Mouse (Mus musculus): ENCODE data around the gene Zfp385a. TPM values are rescaled to one million over a fixed set of nuclear protein-coding genes. Genes with fewer than 3 reads are reported as not detected.
A peak's percentile ranks its signal among the peaks of the same experiment; 100 is the strongest.

The Zfp385a gene
- 23.2 and 24.8 TPM in 2 replicates for polyA plus RNA-seq (2014; fragmentation: Nextera tagmentation; extraction: Ambion mirVana)

- peak; percentile 65 for ATAC-seq (replicated peaks; ENCODE audit: low FRiP score)
- H3K36me3 ChIP-seq (ENCODE audit: control insufficient read depth, insufficient read depth, low read length), result peaks cover 9% of the 10 kb centered on the region
- no peaks in the 10 kb centered on the region for H3K9me3 ChIP-seq (ENCODE audit: control insufficient read depth, low read length)
- peak; percentile 71 for DNase-seq (ENCODE audit: low spot score)
- peak within 1 kb of the TSS; percentile 90 for H3K4me2 ChIP-seq
- H3K4me1 ChIP-seq (replicated peaks; ENCODE audit: control insufficient read depth, insufficient read depth, low read length), result peaks cover 42% of the 10 kb centered on the region
- WGBS, result 0% methylated on average over 25 of the region's 26 CpGs
- H3K27ac ChIP-seq (ENCODE audit: low read depth, low read length), result peak within 1 kb of the TSS; percentile 66
- peak within 1 kb of the TSS; percentile 66 for H3K4me3 ChIP-seq (ENCODE audit: low read depth, low read length)
- H3K9ac ChIP-seq (ENCODE audit: low read depth, low read length), result peak within 1 kb of the TSS; percentile 58
- H3K27me3 ChIP-seq (replicated peaks; ENCODE audit: control insufficient read depth, insufficient read depth, low read length), result peaks cover 4% of the 10 kb centered on the region; the same call in 1 of the 2 replicates
Measured at GRCm38 (mm10) chr15:103339961-103340337, at the start of gene Zfp385a. Zfp385a (minus strand) TSS chr15:103340093.

GRCm38 (mm10) chr15:103388556-103389145 is 48.8 kb upstream of the Zfp385a start:
- ATAC-seq (replicated peaks; ENCODE audit: low FRiP score), result no peak; the same call in 1 of the 2 replicates
- Histone ChIP-seq H3K36me3 (ENCODE audit: control insufficient read depth, insufficient read depth, low read length) (no peaks in the 10 kb centered on the region), H3K4me3 (ENCODE audit: low read depth, low read length) (no peak overlapping the region), H3K4me2 (no peak overlapping the region), H3K27ac (ENCODE audit: low read depth, low read length) (no peak overlapping the region), H3K9me3 (ENCODE audit: control insufficient read depth, low read length) (no peaks in the 10 kb centered on the region), H3K9ac (ENCODE audit: low read depth, low read length) (no peak overlapping the region), H3K4me1 (replicated peaks; ENCODE audit: control insufficient read depth, insufficient read depth, low read length) (no peaks in the 10 kb centered on the region), H3K27me3 (replicated peaks; ENCODE audit: control insufficient read depth, insufficient read depth, low read length) (no peaks in the 10 kb centered on the region)
- no peak for DNase-seq (ENCODE audit: low spot score)
- 43% methylated on average over 4 of the region's 4 CpGs for WGBS

- Histone ChIP-seq H3K9me3 (ENCODE audit: control insufficient read depth, low read length) (no peaks in the 10 kb centered on the region), H3K4me3 (ENCODE audit: low read depth, low read length) (no peak overlapping the region), H3K9ac (ENCODE audit: low read depth, low read length) (no peak overlapping the region), H3K4me1 (replicated peaks; ENCODE audit: control insufficient read depth, insufficient read depth, low read length) (peaks cover 5% of the 10 kb centered on the region; the same call in 1 of the 2 replicates), H3K27me3 (replicated peaks; ENCODE audit: control insufficient read depth, insufficient read depth, low read length) (no peaks in the 10 kb centered on the region), H3K27ac (ENCODE audit: low read depth, low read length) (no peak overlapping the region), H3K4me2 (no peak overlapping the region), H3K36me3 (ENCODE audit: control insufficient read depth, insufficient read depth, low read length) (no peaks in the 10 kb centered on the region)
- ATAC-seq (replicated peaks; ENCODE audit: low FRiP score) (no peak; the same call in 1 of the 2 replicates), DNase-seq (ENCODE audit: low spot score) (no peak)
- 56% methylated on average over 7 of the region's 7 CpGs for WGBS
Measured at GRCm38 (mm10) chr15:103383771-103384488, 44.0 kb upstream of the Zfp385a start.

GRCm38 (mm10) chr15:103382795-103383406 is 43.0 kb upstream of the Zfp385a start:
- Histone ChIP-seq H3K9me3 (ENCODE audit: control insufficient read depth, low read length) (no peaks in the 10 kb centered on the region), H3K27ac (ENCODE audit: low read depth, low read length) (no peak overlapping the region), H3K9ac (ENCODE audit: low read depth, low read length) (no peak overlapping the region), H3K4me3 (ENCODE audit: low read depth, low read length) (no peak overlapping the region), H3K4me1 (replicated peaks; ENCODE audit: control insufficient read depth, insufficient read depth, low read length) (peaks cover 5% of the 10 kb centered on the region; the same call in 1 of the 2 replicates), H3K27me3 (replicated peaks; ENCODE audit: control insufficient read depth, insufficient read depth, low read length) (no peaks in the 10 kb centered on the region), H3K36me3 (ENCODE audit: control insufficient read depth, insufficient read depth, low read length) (no peaks in the 10 kb centered on the region), H3K4me2 (no peak overlapping the region)
- 23% methylated on average over 5 of the region's 5 CpGs for WGBS
- ATAC-seq (replicated peaks; ENCODE audit: low FRiP score) (0 out of 2 replicates have a peak, but pooled peaks have one; percentile 33), DNase-seq (ENCODE audit: low spot score) (no peak)

GRCm38 (mm10) chr15:103382075-103382474 is 42.2 kb upstream of the Zfp385a start:
- 82% methylated on average over 2 of the region's 2 CpGs for WGBS
- Histone ChIP-seq H3K4me2 (no peak overlapping the region), H3K27me3 (replicated peaks; ENCODE audit: control insufficient read depth, insufficient read depth, low read length) (no peaks in the 10 kb centered on the region), H3K9ac (ENCODE audit: low read depth, low read length) (no peak overlapping the region), H3K9me3 (ENCODE audit: control insufficient read depth, low read length) (no peaks in the 10 kb centered on the region), H3K36me3 (ENCODE audit: control insufficient read depth, insufficient read depth, low read length) (no peaks in the 10 kb centered on the region), H3K4me3 (ENCODE audit: low read depth, low read length) (no peak overlapping the region), H3K27ac (ENCODE audit: low read depth, low read length) (no peak overlapping the region), H3K4me1 (replicated peaks; ENCODE audit: control insufficient read depth, insufficient read depth, low read length) (peaks cover 5% of the 10 kb centered on the region; the same call in 1 of the 2 replicates)
- ATAC-seq (replicated peaks; ENCODE audit: low FRiP score) (no peak), DNase-seq (ENCODE audit: low spot score) (no peak)

- ATAC-seq (replicated peaks; ENCODE audit: low FRiP score) (0 out of 2 replicates have a peak, but pooled peaks have one; percentile 19), DNase-seq (ENCODE audit: low spot score) (no peak)
- Histone ChIP-seq H3K4me3 (ENCODE audit: low read depth, low read length) (no peak overlapping the region), H3K36me3 (ENCODE audit: control insufficient read depth, insufficient read depth, low read length) (no peaks in the 10 kb centered on the region), H3K27me3 (replicated peaks; ENCODE audit: control insufficient read depth, insufficient read depth, low read length) (no peaks in the 10 kb centered on the region), H3K9me3 (ENCODE audit: control insufficient read depth, low read length) (no peaks in the 10 kb centered on the region), H3K4me2 (no peak overlapping the region), H3K4me1 (replicated peaks; ENCODE audit: control insufficient read depth, insufficient read depth, low read length) (peaks cover 5% of the 10 kb centered on the region; the same call in 1 of the 2 replicates), H3K9ac (ENCODE audit: low read depth, low read length) (no peak overlapping the region), H3K27ac (ENCODE audit: low read depth, low read length) (no peak overlapping the region)
- 46% methylated on average over 3 of the region's 3 CpGs for WGBS
Measured at GRCm38 (mm10) chr15:103378665-103379356, 38.9 kb upstream of the Zfp385a start.

- Histone ChIP-seq H3K27ac (ENCODE audit: low read depth, low read length) (no peak overlapping the region), H3K9me3 (ENCODE audit: control insufficient read depth, low read length) (no peaks in the 10 kb centered on the region), H3K36me3 (ENCODE audit: control insufficient read depth, insufficient read depth, low read length) (no peaks in the 10 kb centered on the region), H3K4me2 (no peak overlapping the region), H3K27me3 (replicated peaks; ENCODE audit: control insufficient read depth, insufficient read depth, low read length) (no peaks in the 10 kb centered on the region), H3K4me1 (replicated peaks; ENCODE audit: control insufficient read depth, insufficient read depth, low read length) (peaks cover 5% of the 10 kb centered on the region; the same call in 1 of the 2 replicates), H3K9ac (ENCODE audit: low read depth, low read length) (no peak overlapping the region), H3K4me3 (ENCODE audit: low read depth, low read length) (no peak overlapping the region)
- DNase-seq (ENCODE audit: low spot score), result no peak
- WGBS, result 56% methylated on average over 3 of the region's 3 CpGs
- no peak; the same call in 1 of the 2 replicates for ATAC-seq (replicated peaks; ENCODE audit: low FRiP score)
Measured at GRCm38 (mm10) chr15:103377752-103378664, 38.1 kb upstream of the Zfp385a start.

All from liver, embryonic 11.5 days (tissue).